Mouse (Mus musculus) left cerebral cortex, adult 18-20 months (tissue): ENCODE measurements around the gene Gm10778. TPM values are rescaled to one million over a fixed set of nuclear protein-coding genes. Genes with fewer than 3 reads are reported as not detected.

Experiments
- DNase-seq, 2 experiments: peaks; one replicate each; pipeline ENCODE4 v3.0.0; 2021 to 2022; ENCODE audit warnings: low spot score in 2 of 2, mixed read lengths in 1 of 2
- long read RNA-seq, 2 experiments: library from polyadenylated mRNA; stranded (forward); transcript quantifications; one replicate each; pipeline ENCODE4 v2.0.0; 2021
- total RNA-seq, 2 experiments: library from RNA; stranded (reverse); gene quantifications; 2 replicates each; pipeline ENCODE4 v1.2.3; 2021

Gm10778 gene
- 1 to 10 TPM; 4.3 to 5.8 TPM for total RNA-seq
- long read RNA-seq, experiment 1: 0 reads
- long read RNA-seq, experiment 2: 0 reads

- peak; percentile 87 to 89 for DNase-seq
These were observed at the start of gene Gm10778 for GRCm38 (mm10) chr10:81648803-81649775. Gene Gm10778 (plus strand): TSS chr10:81649059.

GRCm38 (mm10) chr10:81599630-81600029, 49.2 kb upstream of the Gm10778 start:
- DNase-seq: no peak

- no peak for DNase-seq
These were observed 48.8 kb upstream of the Gm10778 start for GRCm38 (mm10) chr10:81600096-81600495.

GRCm38 (mm10) chr10:81600738-81601203, 48.1 kb upstream of the Gm10778 start, which contains the start of gene Tle6:
Gene Tle6 (minus strand): TSS chr10:81601073.
- peak; percentile 90 to 92 for DNase-seq

DNA sequence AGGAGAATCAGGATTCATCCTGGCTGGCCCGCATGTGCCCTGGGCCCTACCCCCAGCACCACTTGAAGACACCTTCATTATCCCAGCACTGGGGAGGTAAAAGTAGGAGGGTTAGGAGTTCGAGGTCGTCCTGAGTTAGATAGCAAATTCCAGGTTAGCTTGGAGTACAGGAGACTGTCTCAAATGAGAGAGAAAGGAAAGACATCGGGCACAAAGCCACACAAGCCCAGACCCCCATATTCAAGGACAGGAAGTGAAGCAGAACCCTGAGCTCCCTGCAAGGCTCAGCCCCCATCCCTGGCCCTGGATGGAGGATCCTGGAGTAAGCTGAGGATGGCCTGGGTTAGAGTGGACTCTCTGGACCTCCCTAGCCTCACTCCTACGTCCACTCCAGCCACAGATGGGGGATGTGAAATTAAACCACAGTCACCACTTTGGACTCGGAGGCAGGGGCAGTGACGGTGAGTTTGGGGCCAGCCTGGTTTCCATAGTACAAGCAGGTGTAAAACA, 47.4 kb upstream of the Gm10778 start:
- no peak for DNase-seq

DNA sequence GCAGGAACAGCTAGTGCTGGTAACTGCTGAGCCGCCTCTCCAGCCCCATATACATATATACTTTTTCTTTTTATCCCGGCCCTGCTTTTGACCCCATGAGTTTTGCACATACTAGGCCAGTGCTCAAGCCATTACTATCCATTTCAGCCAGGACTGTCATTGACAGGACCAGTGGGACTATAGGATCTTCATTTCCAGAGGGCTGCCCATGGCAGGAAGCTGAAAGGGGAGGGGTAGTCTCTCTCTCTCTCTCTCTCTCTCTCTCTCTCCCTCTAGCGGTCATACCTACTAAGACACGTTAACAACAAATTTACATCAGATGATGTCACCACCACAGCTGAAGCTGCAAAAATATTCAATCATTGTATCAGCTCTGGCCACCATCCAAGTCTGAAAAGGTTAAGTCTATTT, 46.1 kb upstream of the Gm10778 start:
- DNase-seq: no peak

DNA sequence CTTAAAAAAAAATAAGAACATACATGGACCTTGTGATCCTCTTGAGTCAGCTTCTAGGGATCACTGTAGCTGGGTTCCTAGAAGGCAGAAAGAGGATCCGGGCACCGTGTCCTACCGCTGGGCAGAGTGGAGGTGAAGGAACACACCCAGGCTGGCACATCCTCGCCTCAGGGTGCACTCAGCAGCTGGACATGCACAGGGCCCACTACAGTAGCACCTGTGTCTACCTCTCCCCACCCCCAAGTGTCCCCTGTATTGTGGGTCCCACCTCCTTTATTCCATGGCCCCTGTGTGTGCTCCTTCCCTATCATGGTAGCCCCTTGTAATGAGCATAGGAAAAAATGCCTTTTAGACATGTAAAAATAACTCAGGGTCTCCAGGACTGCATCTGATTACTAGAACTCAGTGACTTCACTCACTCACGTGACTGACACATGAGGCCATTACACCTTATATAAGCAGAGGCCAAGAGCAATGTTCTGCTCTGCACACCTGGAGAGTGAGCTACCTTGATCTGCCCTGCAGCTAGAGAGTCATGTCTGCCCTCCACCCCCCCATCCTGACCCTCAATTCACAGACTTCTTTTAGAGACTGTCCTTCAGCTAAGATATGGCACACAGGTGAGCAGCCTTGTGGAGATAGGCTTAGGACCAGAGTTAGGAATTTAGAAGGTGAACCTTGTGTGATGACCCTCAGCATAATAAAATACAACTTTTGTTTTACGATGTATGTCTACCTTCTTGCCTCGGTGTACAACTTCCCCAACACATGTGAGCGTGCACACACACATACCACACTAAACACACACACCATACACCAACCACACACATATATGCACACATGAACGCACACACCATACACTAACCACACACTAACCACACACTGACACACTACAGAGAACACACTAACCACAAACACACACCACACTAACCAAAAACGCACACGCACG, 44.6 kb upstream of the Gm10778 start:
- DNase-seq: no peak

GRCm38 (mm10) chr10:81604968-81605665, 43.7 kb upstream of the Gm10778 start:
- peak; percentile 89 to 90 for DNase-seq

- DNase-seq: no peak
These were observed 43.2 kb upstream of the Gm10778 start for GRCm38 (mm10) chr10:81605666-81605973.

GRCm38 (mm10) chr10:81605974-81606751, 42.7 kb upstream of the Gm10778 start, which contains the start of gene BC025920:
Gene BC025920 (plus strand): TSS chr10:81606270.
- peak; percentile 88 to 94 for DNase-seq

DNA sequence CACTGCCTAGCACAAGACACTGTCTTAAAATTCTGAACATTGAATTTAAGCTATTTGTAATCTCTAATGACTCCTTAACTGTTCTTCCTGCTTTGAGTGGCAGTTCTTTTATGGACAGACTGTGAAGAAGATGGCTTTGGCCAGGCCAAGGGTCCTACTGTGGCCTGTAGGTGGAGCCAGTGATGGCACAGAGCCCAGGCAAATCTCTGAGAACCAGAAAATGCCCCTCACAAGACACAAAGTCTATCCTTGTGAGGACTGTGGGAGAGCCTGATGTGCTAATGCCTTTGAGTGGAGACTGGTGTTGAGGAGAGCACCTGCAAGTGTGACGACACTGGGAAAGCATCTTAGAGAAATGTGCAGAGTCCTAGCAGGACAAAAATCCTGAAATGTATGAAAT, 40.6 kb upstream of the Gm10778 start:
- no peak for DNase-seq

- DNase-seq: no peak
These were observed 36.1 kb upstream of the Gm10778 start for GRCm38 (mm10) chr10:81612779-81613178.

DNA sequence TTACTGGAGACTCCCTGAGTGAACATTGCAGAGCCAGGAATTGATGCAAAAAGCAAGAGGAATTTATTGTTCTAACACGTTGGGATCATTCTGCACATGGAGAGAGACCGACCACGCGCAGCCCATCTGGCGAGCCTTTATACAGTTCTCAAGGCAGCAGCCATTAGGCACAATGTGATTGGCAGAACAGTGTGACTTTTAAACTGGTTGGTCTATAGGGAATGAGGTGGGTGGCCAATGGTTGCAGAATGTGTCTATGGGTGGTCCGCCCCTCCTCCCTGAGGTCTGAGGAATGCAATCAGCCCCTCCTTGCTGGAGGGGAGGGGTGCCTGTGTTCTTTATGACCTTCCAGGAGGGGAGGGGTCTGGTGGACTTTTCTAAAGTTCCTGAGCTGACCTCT, 33.4 kb upstream of the Gm10778 start:
- no peak for DNase-seq

DNA sequence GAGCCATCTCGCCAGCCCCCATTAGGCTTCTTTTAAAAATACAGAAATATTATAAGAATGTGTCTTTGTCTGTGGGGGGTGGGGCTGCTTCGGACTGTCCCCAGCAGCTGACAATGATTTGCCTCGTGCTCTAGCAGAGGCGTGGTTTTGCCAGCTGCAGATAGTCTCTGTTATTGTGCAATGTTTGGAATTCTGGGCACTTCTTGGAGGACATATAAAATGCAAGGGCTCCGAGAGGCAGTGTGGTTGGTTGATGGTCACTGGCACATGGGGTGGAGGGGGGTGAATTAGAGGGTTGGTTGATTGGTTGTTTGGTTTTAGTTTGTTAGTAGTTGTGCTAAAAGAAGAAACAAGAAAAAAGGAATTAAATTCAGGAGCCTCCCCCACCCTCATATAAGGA, 28.9 kb upstream of the Gm10778 start:
- DNase-seq: no peak

DNA sequence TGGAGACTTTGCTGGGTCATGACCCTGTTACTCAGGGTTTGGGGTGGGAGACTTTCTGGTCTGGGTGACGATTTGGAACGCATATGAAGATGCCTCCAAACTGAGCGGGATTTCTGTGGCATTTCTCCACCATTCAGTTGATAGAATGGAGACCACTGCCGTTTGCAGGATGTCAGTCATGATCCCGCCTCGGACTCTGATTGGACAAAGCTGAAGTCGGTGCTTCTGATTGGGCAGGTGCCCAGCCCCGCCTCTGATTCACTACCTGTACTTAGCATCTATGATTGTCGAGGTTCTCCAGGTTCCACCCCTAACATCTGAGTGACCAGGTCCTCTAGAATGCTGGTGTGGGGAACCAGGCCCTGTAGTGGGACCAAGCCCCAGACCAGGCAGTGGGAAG, 28.1 kb upstream of the Gm10778 start:
- no peak for DNase-seq

- DNase-seq: no peak
These were observed 25.4 kb upstream of the Gm10778 start for GRCm38 (mm10) chr10:81623441-81623840.

GRCm38 (mm10) chr10:81626101-81626993, 22.5 kb upstream of the Gm10778 start:
- no peak for DNase-seq

GRCm38 (mm10) chr10:81626994-81627835, 21.6 kb upstream of the Gm10778 start, which contains the start of gene Sirt6:
Gene Sirt6 (minus strand): TSS chr10:81627797.
- DNase-seq: peak; percentile 89 to 95
